Mouse (Mus musculus) adrenal gland, postnatal 10 days (tissue): ENCODE data around the gene Ptgdr. TPM values are rescaled to one million over a fixed set of nuclear protein-coding genes. Genes with fewer than 3 reads are reported as not detected.
"Not testable (repeated sequence)": the region's sequence is repeated elsewhere in the genome, so short reads cannot be mapped to it uniquely, and the experiment has no call there.

Source experiments
- DNase-seq: peaks from one replicate; pipeline ENCODE4 v3.0.0; 2021; ENCODE audit warnings: mixed read lengths
- long read RNA-seq, 2 experiments: library from polyadenylated mRNA; stranded (forward); transcript quantifications; one replicate each; pipeline ENCODE4 v2.0.0; 2021
- total RNA-seq, 2 experiments: library from RNA; stranded (reverse); gene quantifications; 2 replicates each; pipeline ENCODE4 v1.2.3; 2021

Ptgdr gene
- total RNA-seq = not detected
- long read RNA-seq, experiment 1 = 0 reads
- long read RNA-seq, experiment 2 = 0 reads

- no peak for DNase-seq
Measured at GRCm38 (mm10) chr14:44858868-44859613, at the start of gene Ptgdr. TSS of gene Ptgdr (minus strand) at chr14:44859375.

- DNase-seq = no peak
Measured at GRCm38 (mm10) chr14:44907774-44908173, 48.6 kb upstream of the Ptgdr start.

- DNase-seq = no peak
Measured at GRCm38 (mm10) chr14:44904199-44904598, 45.0 kb upstream of the Ptgdr start.

- DNase-seq = not testable (repeated sequence)
Measured at GRCm38 (mm10) chr14:44901735-44902134, 42.6 kb upstream of the Ptgdr start.

GRCm38 (mm10) chr14:44891387-44892132 lies 32.4 kb upstream of the Ptgdr start:
- no peak for DNase-seq

- no peak for DNase-seq
Measured at GRCm38 (mm10) chr14:44869686-44870085, 10.5 kb upstream of the Ptgdr start.

GRCm38 (mm10) chr14:44865661-44866060 lies 6.5 kb upstream of the Ptgdr start:
- no peak for DNase-seq

GRCm38 (mm10) chr14:44863086-44863485 lies 3.9 kb upstream of the Ptgdr start:
- DNase-seq = no peak

- DNase-seq = no peak
Measured at GRCm38 (mm10) chr14:44861161-44861560, 2.0 kb upstream of the Ptgdr start.

- DNase-seq = no peak
Measured at GRCm38 (mm10) chr14:44858372-44858771, 803 bp downstream of the Ptgdr start.

- not testable (repeated sequence) for DNase-seq
Measured at GRCm38 (mm10) chr14:44850637-44851036, 8.5 kb downstream of the Ptgdr start.

GRCm38 (mm10) chr14:44847740-44848139 lies 11.4 kb downstream of the Ptgdr start:
- no peak for DNase-seq

GRCm38 (mm10) chr14:44846558-44847263 lies 12.5 kb downstream of the Ptgdr start:
- no peak for DNase-seq

- DNase-seq = no peak
Measured at GRCm38 (mm10) chr14:44843768-44844755, 15.1 kb downstream of the Ptgdr start.

- DNase-seq = no peak
Measured at GRCm38 (mm10) chr14:44838685-44839084, 20.5 kb downstream of the Ptgdr start.

- DNase-seq = no peak
Measured at GRCm38 (mm10) chr14:44835132-44835531, 24.0 kb downstream of the Ptgdr start.

GRCm38 (mm10) chr14:44834134-44834533 lies 25.0 kb downstream of the Ptgdr start:
- not testable (repeated sequence) for DNase-seq

GRCm38 (mm10) chr14:44833096-44833495 lies 26.1 kb downstream of the Ptgdr start:
- not testable (repeated sequence) for DNase-seq

- no peak for DNase-seq
Measured at GRCm38 (mm10) chr14:44827736-44828135, 31.4 kb downstream of the Ptgdr start.

GRCm38 (mm10) chr14:44821177-44822057 lies 37.8 kb downstream of the Ptgdr start:
- no peak for DNase-seq
